Mouse (Mus musculus) forebrain, embryonic 13.5 days (tissue): ENCODE data around the gene Vwde. TPM values are rescaled to one million over a fixed set of nuclear protein-coding genes. Genes with fewer than 3 reads are reported as not detected.

Experiments used
- ATAC-seq: fragments of 200-750 bp; cut with Nextera tagmentation; 2 replicates; pipeline ENCODE4 v1.8.0; 2017
- H3K27ac ChIP-seq: fragments of 300-500 bp; sonication (generic); 2 replicates; pipeline ENCODE4 v1.5.1; 2015; ENCODE audit warnings: inconsistent platforms, mild to moderate bottlenecking, moderate library complexity
- H3K27me3 ChIP-seq: fragments of 300-500 bp; sonication (generic); 2 replicates; pipeline ENCODE4 v1.6.1; 2015; ENCODE audit warnings: mild to moderate bottlenecking, inconsistent platforms
- H3K36me3 ChIP-seq: fragments of 300-500 bp; sonication (generic); 2 replicates; pipeline ENCODE4 v1.6.1; 2015; ENCODE audit warnings: mild to moderate bottlenecking, inconsistent platforms; ENCODE audit not compliant: poor library complexity, severe bottlenecking
- H3K4me1 ChIP-seq: fragments of 300-500 bp; sonication (generic); 2 replicates; pipeline ENCODE4 v1.6.1; 2015; ENCODE audit warnings: inconsistent platforms
- H3K4me2 ChIP-seq: fragments of 300-500 bp; sonication (generic); 2 replicates; pipeline ENCODE4 v1.6.1; 2015; ENCODE audit warnings: inconsistent platforms, mild to moderate bottlenecking, moderate library complexity
- H3K4me3 ChIP-seq: fragments of 300-500 bp; sonication (generic); 2 replicates; pipeline ENCODE4 v1.5.1; 2015; ENCODE audit warnings: mild to moderate bottlenecking, inconsistent platforms
- H3K9ac ChIP-seq: fragments of 300-500 bp; sonication (generic); 2 replicates; pipeline ENCODE4 v1.6.1; 2015; ENCODE audit warnings: mild to moderate bottlenecking, inconsistent platforms
- H3K9me3 ChIP-seq: fragments of 300-500 bp; sonication (generic); replicated peaks from 2 replicates; pipeline ENCODE4 v1.6.1; 2016; ENCODE audit warnings: inconsistent platforms
- WGBS: fragments of 180-500 bp; shearing (Covaris S2); methylation state at CpG from one replicate; pipeline ENCODE4 v1.1.7; 2015; 5-methylcytosine and 5-hydroxymethylcytosine counted together
- polyA plus RNA-seq: library from polyadenylated mRNA; unstranded; fragments of >200 nt; fragmentation: Nextera tagmentation; extraction: Ambion mirVana; gene quantifications from 2 replicates; pipeline ENCODE4 v1.2.1, GENCODE M21; 2015

Gene Vwde
- polyA plus RNA-seq, 1 experiment from 2014 or later = not detected

- Histone ChIP-seq H3K9me3 (peaks cover 6% of the 10 kb centered on the region), H3K9ac (no peak overlapping the region), H3K4me2 (no peak overlapping the region), H3K36me3 (no peaks in the 10 kb centered on the region), H3K27ac (no peak overlapping the region), H3K4me3 (no peak overlapping the region), H3K27me3 (no peaks in the 10 kb centered on the region), H3K4me1 (no peaks in the 10 kb centered on the region)
- 96% methylated on average over 1 of the region's 1 CpGs for WGBS
- ATAC-seq = peak; percentile 64; the same call in 1 of the 2 replicates
Measured at GRCm38 (mm10) chr6:13152062-13152640, 72.6 kb downstream of the Vwde start.

- H3K9ac ChIP-seq = no peak overlapping the region
- no peaks in the 10 kb centered on the region for H3K4me1 ChIP-seq
- H3K9me3 ChIP-seq = no peaks in the 10 kb centered on the region
- WGBS = 91% methylated on average over 1 of the region's 1 CpGs
- no peaks in the 10 kb centered on the region for H3K36me3 ChIP-seq
- no peaks in the 10 kb centered on the region for H3K27me3 ChIP-seq
- no peak overlapping the region for H3K27ac ChIP-seq
- no peak overlapping the region for H3K4me2 ChIP-seq
- ATAC-seq = no peak
- H3K4me3 ChIP-seq = no peak overlapping the region
Measured at GRCm38 (mm10) chr6:13137255-13137654, 87.5 kb downstream of the Vwde start.

- no peaks in the 10 kb centered on the region for H3K9me3 ChIP-seq
- no peaks in the 10 kb centered on the region for H3K27me3 ChIP-seq
- H3K4me1 ChIP-seq = no peaks in the 10 kb centered on the region
- no peak overlapping the region for H3K9ac ChIP-seq
- no peak for ATAC-seq
- H3K4me3 ChIP-seq = no peak overlapping the region
- 80% methylated on average over 1 of the region's 1 CpGs for WGBS
- H3K36me3 ChIP-seq = no peaks in the 10 kb centered on the region
- H3K27ac ChIP-seq = no peak overlapping the region
- no peak overlapping the region for H3K4me2 ChIP-seq
Measured at GRCm38 (mm10) chr6:13108662-13109061, 116.1 kb downstream of the Vwde start.

Other genes with a start within 250 kb of the Vwde start
- gene Tmem106b, start 155.2 kb downstream of the Vwde start, polyA plus RNA-seq = 27.5 and 27.6 TPM in 2 replicates